Mouse (Mus musculus) embryo, embryonic 11 days (tissue): ENCODE measurements around the gene Lims1.

Experiments
- DNase-seq: peaks from one replicate; pipeline ENCODE4 v3.0.0-alpha.2; 2015

The Lims1 gene

DNA sequence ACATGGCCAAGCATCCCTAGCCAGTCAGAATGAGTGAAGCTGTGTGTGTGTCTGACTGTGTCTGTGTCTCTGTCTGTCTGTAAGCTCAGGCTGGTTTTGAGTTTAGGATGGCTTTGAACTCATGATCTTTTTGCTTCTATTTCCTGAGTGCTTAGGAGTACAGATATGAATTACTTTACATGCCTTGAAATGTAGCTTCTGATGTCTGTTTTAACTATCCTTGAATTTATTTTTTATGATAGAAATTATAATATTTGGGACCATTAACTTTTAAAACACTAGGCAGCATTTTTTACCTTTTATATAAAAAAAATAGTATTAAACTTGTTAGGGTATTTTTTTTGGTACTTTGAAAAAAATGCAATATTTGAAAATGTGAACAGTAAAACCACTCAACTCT is 128.3 kb downstream of the Lims1 start:
- no peak for DNase-seq

DNA sequence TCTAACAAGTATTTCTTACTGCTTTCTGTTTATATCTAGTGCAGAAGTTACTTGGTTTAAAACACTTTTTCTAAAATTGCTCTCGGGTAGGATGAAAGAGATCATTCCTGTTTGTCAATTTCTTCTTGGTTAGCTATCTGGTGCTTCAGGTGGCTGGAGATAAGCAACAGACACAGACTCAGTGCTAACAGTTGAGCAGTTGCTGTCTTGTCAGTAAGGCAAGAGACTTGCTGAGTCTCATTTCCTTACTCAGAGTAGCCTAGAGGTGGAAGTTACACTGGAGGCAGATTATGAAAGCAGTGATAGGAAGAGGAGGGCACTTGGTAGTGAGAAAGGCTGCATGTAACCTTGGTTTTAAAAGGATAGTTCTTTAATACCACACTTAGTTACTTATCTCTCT is 128.9 kb downstream of the Lims1 start:
- DNase-seq = no peak

DNA sequence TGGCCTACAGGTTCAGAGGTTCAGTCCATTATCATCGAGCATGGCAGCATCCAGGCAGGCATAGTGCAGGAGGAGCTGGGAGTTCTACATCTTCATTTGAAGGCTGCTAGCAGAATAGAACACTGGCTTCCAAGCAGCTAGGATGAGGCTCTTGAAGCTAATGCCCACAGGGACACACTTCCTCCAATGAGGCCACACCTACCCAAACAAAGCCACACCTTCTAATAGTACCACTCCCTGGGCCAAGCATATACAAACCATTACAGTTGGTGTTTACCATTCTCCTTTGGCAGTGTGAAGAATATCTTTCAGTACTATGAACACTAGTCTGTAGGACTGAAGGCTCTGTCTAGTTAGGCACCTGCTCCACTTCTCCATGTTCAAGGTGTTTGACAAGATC is 136.6 kb downstream of the Lims1 start:
- no peak for DNase-seq
